Mouse (Mus musculus) MEL (cell line): ENCODE results near the gene Tmem29.
A peak's percentile ranks its signal among the peaks of the same experiment; 100 is the strongest.

Source experiments
- CHD2 ChIP-seq: IDR thresholded peaks from 2 replicates; pipeline ENCODE4 v1.6.1; 2011; ENCODE audit warnings: low read length, improper control_type of control experiment
- CTCF ChIP-seq, 3 experiments: IDR thresholded peaks in 2 of 3; conservative IDR thresholded peaks in 1 of 3; 2 replicates each; pipeline ENCODE4 v1.5.1; 2011 to 2012; ENCODE audit warnings: low read length in 3 of 3, low read depth in 2 of 3, mild to moderate bottlenecking in 2 of 3, improper control_type of control experiment in 1 of 3, inconsistent platforms in 1 of 3, mixed read lengths in 1 of 3, moderate library complexity in 1 of 3; ENCODE audit not compliant: control insufficient read depth in 1 of 3, insufficient read depth in 1 of 3, poor library complexity in 1 of 3, severe bottlenecking in 1 of 3
- EP300 ChIP-seq, 2 experiments: IDR thresholded peaks; 2 replicates each; pipeline ENCODE4 v1.6.1; 2011; ENCODE audit warnings: improper control_type of control experiment in 2 of 2, low read length in 2 of 2, low read depth in 1 of 2, mild to moderate bottlenecking in 1 of 2
- GABPA ChIP-seq: IDR thresholded peaks from 2 replicates; pipeline ENCODE4 v1.6.1; 2012; ENCODE audit warnings: low read depth, mild to moderate bottlenecking, inconsistent platforms, low read length, improper control_type of control experiment, moderate library complexity
- KAT2A ChIP-seq: conservative IDR thresholded peaks from 2 replicates; pipeline ENCODE4 v1.6.1; 2012; ENCODE audit warnings: low read depth, low read length, improper control_type of control experiment, inconsistent platforms
- NELFE ChIP-seq: IDR thresholded peaks from 2 replicates; pipeline ENCODE4 v1.6.1; 2011; ENCODE audit warnings: low read depth, low read length, improper control_type of control experiment
- POLR2A ChIP-seq, 2 experiments: IDR thresholded peaks; 2 replicates each; pipeline ENCODE4 v1.6.1; 2011 to 2012; ENCODE audit warnings: low read length in 2 of 2, mild to moderate bottlenecking in 2 of 2, control low read depth in 1 of 2, improper control_type of control experiment in 1 of 2, low read depth in 1 of 2, moderate library complexity in 1 of 2; ENCODE audit not compliant: control insufficient read depth in 1 of 2, insufficient read depth in 1 of 2, poor library complexity in 1 of 2
- TAL1 ChIP-seq: IDR thresholded peaks from 2 replicates; pipeline ENCODE4 v1.6.1; 2012; ENCODE audit warnings: mild to moderate bottlenecking, inconsistent platforms, low read length, moderate library complexity, mixed read lengths

- TF ChIP-seq POLR2A (IDR thresholded peaks at IDR 0.05; ENCODE audit: control insufficient read depth in 1 of 2, insufficient read depth in 1 of 2, low read depth in 1 of 2, low read length in 2 of 2, poor library complexity in 1 of 2) (no peak; a peak in 1 of 4 replicates), EP300 (IDR thresholded peaks at IDR 0.05; ENCODE audit: low read depth in 1 of 2, low read length in 2 of 2) (peak; percentile 39 to 77; a peak in 3 of 4 replicates), GABPA (no peak), CTCF (IDR thresholded peaks at IDR 0.05 in 2 of 3, conservative IDR thresholded peaks at IDR 0.05 in 1 of 3; ENCODE audit: control insufficient read depth in 1 of 3, insufficient read depth in 1 of 3, low read depth in 2 of 3, low read length in 3 of 3, poor library complexity in 1 of 3, severe bottlenecking in 1 of 3) (peak; percentile 72 to 97 (median 93)), NELFE (peak; percentile 33; the same call in 1 of the 2 replicates), TAL1 (no peak), KAT2A (no peak; the same call in 1 of the 2 replicates), CHD2 (no peak; the same call in 1 of the 2 replicates)
Observed at GRCm38 (mm10) chrX:150477854-150478780, 19.2 kb upstream of the Tmem29 start.
